Mouse (Mus musculus): Measurements from ENCODE around the gene Gm11492. TPM values are rescaled to one million over a fixed set of nuclear protein-coding genes. Genes with fewer than 3 reads are reported as not detected.

Gene Gm11492
- polyA plus RNA-seq, 1 experiment: not detected

GRCm38 (mm10) chr11:87603571-87603970 is 37.1 kb downstream of the Gm11492 start:
- Histone ChIP-seq H3K4me3 (ENCODE audit: insufficient read depth, low read depth, low read length) (no peak overlapping the region), H3K27ac (replicated peaks; ENCODE audit: low read depth, low read length) (no peak overlapping the region), H3K4me1 (ENCODE audit: control insufficient read depth, insufficient read depth, insufficient read length, low read length) (no peaks in the 10 kb centered on the region)

GRCm38 (mm10) chr11:87609264-87609663 is 42.8 kb downstream of the Gm11492 start:
- Histone ChIP-seq H3K4me3 (ENCODE audit: insufficient read depth, low read depth, low read length) (no peak overlapping the region), H3K4me1 (ENCODE audit: control insufficient read depth, insufficient read depth, insufficient read length, low read length) (no peaks in the 10 kb centered on the region), H3K27ac (replicated peaks; ENCODE audit: low read depth, low read length) (no peak overlapping the region)

- Histone ChIP-seq H3K4me3 (ENCODE audit: insufficient read depth, low read depth, low read length) (no peak overlapping the region), H3K4me1 (ENCODE audit: control insufficient read depth, insufficient read depth, insufficient read length, low read length) (no peaks in the 10 kb centered on the region), H3K27ac (replicated peaks; ENCODE audit: low read depth, low read length) (no peak overlapping the region)
These were observed 45.1 kb downstream of the Gm11492 start for GRCm38 (mm10) chr11:87611547-87611946.

- Histone ChIP-seq H3K4me3 (ENCODE audit: insufficient read depth, low read depth, low read length) (no peak overlapping the region), H3K4me1 (ENCODE audit: control insufficient read depth, insufficient read depth, insufficient read length, low read length) (no peaks in the 10 kb centered on the region), H3K27ac (replicated peaks; ENCODE audit: low read depth, low read length) (no peak overlapping the region)
These were observed 47.5 kb downstream of the Gm11492 start for GRCm38 (mm10) chr11:87613972-87614371.

- no peaks in the 10 kb centered on the region for H3K4me1 ChIP-seq (ENCODE audit: control insufficient read depth, insufficient read depth, insufficient read length, low read length)
- H3K4me3 ChIP-seq (ENCODE audit: insufficient read depth, low read depth, low read length): no peak overlapping the region
- no peak overlapping the region for H3K27ac ChIP-seq (replicated peaks; ENCODE audit: low read depth, low read length)
These were observed 49.1 kb downstream of the Gm11492 start for GRCm38 (mm10) chr11:87615551-87615950.

DNA sequence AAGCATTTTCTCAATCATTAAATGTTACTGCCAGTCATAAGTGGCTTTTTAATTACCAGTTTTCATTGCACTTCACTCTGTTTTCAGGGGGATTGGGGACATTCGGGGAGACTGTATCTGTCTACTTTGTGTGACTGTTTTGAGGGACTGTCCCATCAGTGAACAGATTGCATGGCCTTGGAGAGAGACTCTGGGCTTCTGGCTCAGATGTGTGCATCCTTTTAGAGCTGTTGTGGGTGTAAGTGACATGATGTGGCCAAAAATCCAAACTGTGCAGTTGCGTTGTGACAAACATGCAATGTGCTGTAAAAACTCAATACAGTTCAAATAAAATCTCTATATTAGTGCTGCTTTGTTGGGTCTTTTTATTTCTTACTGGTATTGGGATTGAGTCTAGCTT is 49.5 kb downstream of the Gm11492 start:
- no peak overlapping the region for H3K4me3 ChIP-seq (ENCODE audit: insufficient read depth, low read depth, low read length)
- no peak overlapping the region for H3K27ac ChIP-seq (replicated peaks; ENCODE audit: low read depth, low read length)
- no peaks in the 10 kb centered on the region for H3K4me1 ChIP-seq (ENCODE audit: control insufficient read depth, insufficient read depth, insufficient read length, low read length)

DNA sequence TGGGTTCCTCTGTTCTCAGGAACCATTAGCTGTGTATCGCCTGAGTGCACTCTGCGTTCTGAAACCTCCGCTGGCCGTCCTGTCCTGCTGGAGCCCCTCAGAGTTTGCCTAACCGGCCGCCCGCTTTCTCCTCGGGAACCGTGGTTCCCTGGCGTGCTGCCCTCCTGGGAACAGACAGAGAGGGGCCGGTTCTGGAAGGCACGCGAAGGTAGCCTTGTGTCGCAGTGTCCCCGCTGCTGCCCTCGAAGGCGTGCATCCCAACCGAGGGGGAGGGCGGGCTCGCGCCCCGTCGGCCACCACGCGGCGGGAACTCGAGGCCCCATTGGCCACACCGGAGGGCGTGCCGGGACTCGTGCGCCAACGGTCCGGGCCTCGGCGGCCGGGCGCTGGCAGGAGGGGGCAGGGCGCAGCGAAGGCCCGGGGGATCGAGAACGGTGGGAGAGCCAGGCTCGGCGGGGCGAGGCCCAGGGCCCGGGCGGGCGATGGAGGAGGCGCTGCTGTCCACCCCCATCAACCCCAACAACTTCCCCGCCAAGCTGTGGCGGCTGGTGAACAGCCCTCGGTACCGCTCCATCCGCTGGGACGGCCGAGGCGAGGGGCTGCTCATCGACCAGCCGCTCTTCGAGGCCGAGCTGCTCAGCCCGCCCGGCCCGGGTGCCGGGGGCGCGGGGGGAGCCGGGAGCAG is 50.5 kb downstream of the Gm11492 start, which contains the start of gene Hsf5:
Gene Hsf5 (plus strand): TSS at position 375 of the 685 bp plus-strand sequence.
- Histone ChIP-seq H3K27ac (replicated peaks; ENCODE audit: low read depth, low read length) (no peak within 1 kb of the TSS), H3K4me1 (ENCODE audit: control insufficient read depth, insufficient read depth, insufficient read length, low read length) (no peaks in the 10 kb centered on the region), H3K4me3 (ENCODE audit: insufficient read depth, low read depth, low read length) (no peak within 1 kb of the TSS)

DNA sequence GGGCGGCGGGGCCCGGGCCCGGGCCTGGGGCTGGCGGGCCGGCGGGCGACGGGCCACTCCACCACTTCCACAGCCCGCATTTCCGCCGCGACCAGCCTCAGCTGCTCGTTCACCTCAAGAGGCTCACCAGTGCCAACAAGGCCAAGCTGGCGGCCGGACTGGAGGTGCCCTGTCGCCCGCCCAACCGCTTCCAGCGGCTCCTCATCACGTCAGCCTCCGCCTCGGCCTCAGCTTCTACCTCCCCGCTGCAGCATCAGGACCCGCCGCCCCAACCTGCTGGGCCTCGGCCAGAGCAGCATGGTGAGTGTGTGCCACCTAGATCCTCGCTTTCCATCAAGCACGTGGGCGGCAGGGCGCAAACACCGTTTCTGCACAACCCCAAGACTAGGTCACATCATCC is 51.2 kb downstream of the Gm11492 start:
- Histone ChIP-seq H3K4me3 (ENCODE audit: insufficient read depth, low read depth, low read length) (no peak overlapping the region), H3K27ac (replicated peaks; ENCODE audit: low read depth, low read length) (no peak overlapping the region), H3K4me1 (ENCODE audit: control insufficient read depth, insufficient read depth, insufficient read length, low read length) (no peaks in the 10 kb centered on the region)

Other genes starting within 250 kb of the Gm11492 start
- gene Ppm1e, start 207.6 kb upstream of the Gm11492 start, polyA plus RNA-seq (2012; ENCODE audit: insufficient read depth, insufficient read length, missing spikeins): 0.36 TPM in 1 of 2 replicates, not detected in the other
- 0.54 TPM in 1 of 2 replicates, not detected in the other for gene Rad51c, start 161.7 kb upstream of the Gm11492 start, polyA plus RNA-seq (2012; ENCODE audit: insufficient read depth, insufficient read length, missing spikeins)
- gene Tex14, start 161.6 kb upstream of the Gm11492 start, polyA plus RNA-seq (2012; ENCODE audit: insufficient read depth, insufficient read length, missing spikeins): not detected in 2 replicates
- gene Sept4, start 2.2 kb downstream of the Gm11492 start, polyA plus RNA-seq (2012; ENCODE audit: insufficient read depth, insufficient read length, missing spikeins): 19.7 and 35.0 TPM in 2 replicates
- gene Mtmr4, start 25.5 kb downstream of the Gm11492 start, polyA plus RNA-seq (2012; ENCODE audit: insufficient read depth, insufficient read length, missing spikeins): 5.8 TPM in 2 replicates
- gene Hsf5, start 50.5 kb downstream of the Gm11492 start, polyA plus RNA-seq (2012; ENCODE audit: insufficient read depth, insufficient read length, missing spikeins): not detected in 2 replicates
- gene Rnf43, start 96.1 kb downstream of the Gm11492 start, polyA plus RNA-seq (2012; ENCODE audit: insufficient read depth, insufficient read length, missing spikeins): not detected in 2 replicates
- gene Supt4a, start 170.9 kb downstream of the Gm11492 start, polyA plus RNA-seq (2012; ENCODE audit: insufficient read depth, insufficient read length, missing spikeins): 90.3 and 97.1 TPM in 2 replicates
- gene Tspoap1, start 193.9 kb downstream of the Gm11492 start, polyA plus RNA-seq (2012; ENCODE audit: insufficient read depth, insufficient read length, missing spikeins): not detected in 2 replicates
- gene Mpo, start 226.9 kb downstream of the Gm11492 start, polyA plus RNA-seq (2012; ENCODE audit: insufficient read depth, insufficient read length, missing spikeins): not detected in 2 replicates

All from brown adipose tissue, adult 24 weeks (tissue).